Mouse (Mus musculus) monocyte, adult 59 days (primary cell): ENCODE results near the gene Gm438. TPM values are rescaled to one million over a fixed set of nuclear protein-coding genes. Genes with fewer than 3 reads are reported as not detected.

Experiments
- total RNA-seq, 2 experiments: library from RNA; stranded (reverse); gene quantifications; one replicate each; pipeline ENCODE4 v1.2.4; 2023

The Gm438 gene
- not detected for total RNA-seq

GRCm38 (mm10) chr4:144786483-144786882 lies at the start of gene Gm438:
Gene Gm438 (minus strand): TSS chr4:144786583.

Other genes with a start within 250 kb of the Gm438 start
- not detected for gene Gm13124, start 221.4 kb downstream of the Gm438 start, total RNA-seq
- gene Aadacl4, start 172.9 kb downstream of the Gm438 start, total RNA-seq: not detected
- gene Gm436, start 100.2 kb downstream of the Gm438 start, total RNA-seq: not detected
- not detected for gene Gm13178, start 65.2 kb downstream of the Gm438 start, total RNA-seq
- 10 to 100 TPM; 28.5 to 41.8 TPM for gene Dhrs3, start 106.2 kb upstream of the Gm438 start, total RNA-seq